Mouse (Mus musculus): ENCODE results near the gene Gpr146.
A peak's percentile ranks its signal among the peaks of the same experiment; 100 is the strongest.

- TF ChIP-seq EP300 (optimal IDR thresholded peaks at IDR 0.05) (no peak), CTCF (IDR thresholded peaks at IDR 0.05; ENCODE audit: low read depth) (peak; percentile 93)
Measured at GRCm38 (mm10) chr5:139397959-139398753, 20.7 kb downstream of the Gpr146 start.

Measured in stomach, postnatal 0 days (tissue).